Mouse (Mus musculus) liver, adult (tissue): Measurements from ENCODE around the gene Dbh.

Experiments used
- GATA4 ChIP-seq: IDR thresholded peaks from 2 replicates; pipeline ENCODE4 v1.6.1; 2014; ENCODE audit warnings: mild to moderate bottlenecking, low read length; ENCODE audit not compliant: insufficient replicate concordance

Gene Dbh

GRCm38 (mm10) chr2:27154466-27155185 lies 10.4 kb upstream of the Dbh start:
- TF ChIP-seq GATA4, result no peak

GRCm38 (mm10) chr2:27156596-27156995 lies 8.4 kb upstream of the Dbh start:
- no peak for TF ChIP-seq GATA4

DNA sequence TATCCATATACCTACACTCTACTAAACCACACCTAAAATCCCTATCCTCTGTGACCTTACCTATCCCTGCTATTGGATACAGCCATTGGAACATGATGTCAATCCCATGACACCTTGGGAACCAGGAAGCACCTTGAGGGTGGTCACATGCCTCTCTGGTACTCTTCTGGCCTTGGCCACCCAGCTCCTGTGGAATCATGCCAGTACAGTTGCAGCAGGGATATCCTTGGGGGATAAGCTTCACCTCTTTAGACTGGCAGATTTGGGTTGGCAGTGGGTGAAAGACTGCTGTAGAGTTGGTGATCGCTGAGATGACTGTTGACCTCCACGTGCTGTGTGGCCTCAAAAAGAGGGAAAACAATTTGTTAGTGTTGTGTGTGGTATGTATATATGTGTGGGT lies 3.5 kb upstream of the Dbh start:
- no peak for TF ChIP-seq GATA4

DNA sequence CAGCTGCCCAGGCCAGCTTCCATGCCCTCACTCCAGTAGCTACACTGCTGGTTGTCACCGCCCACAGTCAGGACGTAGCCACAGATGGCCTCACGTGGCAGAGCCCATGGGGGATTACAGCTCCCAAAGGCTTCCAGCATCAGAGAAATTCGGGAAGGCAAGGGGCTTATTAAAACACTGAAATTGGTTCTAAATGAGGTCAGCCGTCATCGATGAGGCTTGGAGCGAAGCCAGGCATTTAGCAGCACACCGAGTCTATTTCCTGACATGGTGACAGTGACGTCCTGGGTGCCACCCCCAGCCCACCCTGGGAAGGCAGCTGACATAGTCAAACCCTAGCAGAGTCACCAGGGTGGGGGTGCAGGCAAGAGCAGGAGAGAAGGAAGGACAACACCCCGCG lies 2.4 kb upstream of the Dbh start:
- TF ChIP-seq GATA4, result no peak

DNA sequence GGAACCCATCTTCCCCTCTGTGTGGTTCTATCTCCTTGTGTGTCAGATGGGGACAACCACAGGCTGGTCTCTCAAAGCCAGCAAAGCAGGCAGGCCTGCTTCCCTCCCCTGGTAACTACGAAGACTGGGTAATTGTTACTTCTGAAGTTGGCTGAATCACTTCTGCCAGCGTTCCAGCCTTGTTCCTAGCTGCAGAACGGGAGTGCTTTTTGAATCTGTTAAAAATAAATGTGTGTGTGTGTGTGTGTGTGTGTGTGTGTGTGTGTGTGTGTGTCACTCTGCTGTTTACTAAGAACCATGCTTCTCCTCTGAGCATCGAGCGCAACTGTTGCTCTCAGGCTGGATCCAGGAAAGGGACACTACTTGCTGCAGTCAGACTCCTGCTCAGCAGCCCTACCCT lies 1.2 kb upstream of the Dbh start:
- TF ChIP-seq GATA4, result no peak

- no peak for TF ChIP-seq GATA4
Observed at GRCm38 (mm10) chr2:27166074-27166473, 1.0 kb downstream of the Dbh start.

- TF ChIP-seq GATA4, result no peak
Observed at GRCm38 (mm10) chr2:27166999-27167398, 2.0 kb downstream of the Dbh start.

DNA sequence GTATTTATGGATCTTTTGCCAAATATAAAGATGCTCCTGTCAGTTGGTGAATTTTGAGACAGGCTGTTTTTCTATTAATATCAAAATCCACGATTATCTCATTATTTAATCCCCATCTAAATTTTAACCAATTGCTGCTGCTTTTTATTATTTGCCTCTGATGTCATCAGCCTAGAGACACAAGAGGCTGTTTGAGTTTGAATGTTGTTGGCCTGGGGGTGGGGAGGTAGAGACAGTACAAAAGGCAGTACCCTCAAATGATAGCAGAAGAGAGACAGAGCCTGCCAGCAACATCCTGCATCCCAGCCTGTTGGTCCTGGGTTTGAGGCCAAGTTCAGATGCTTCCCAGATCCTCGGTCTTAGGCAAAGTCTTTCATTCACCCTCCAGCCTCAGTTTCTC lies 9.2 kb downstream of the Dbh start:
- no peak for TF ChIP-seq GATA4

- TF ChIP-seq GATA4, result no peak
Observed at GRCm38 (mm10) chr2:27175696-27176267, 10.7 kb downstream of the Dbh start.

DNA sequence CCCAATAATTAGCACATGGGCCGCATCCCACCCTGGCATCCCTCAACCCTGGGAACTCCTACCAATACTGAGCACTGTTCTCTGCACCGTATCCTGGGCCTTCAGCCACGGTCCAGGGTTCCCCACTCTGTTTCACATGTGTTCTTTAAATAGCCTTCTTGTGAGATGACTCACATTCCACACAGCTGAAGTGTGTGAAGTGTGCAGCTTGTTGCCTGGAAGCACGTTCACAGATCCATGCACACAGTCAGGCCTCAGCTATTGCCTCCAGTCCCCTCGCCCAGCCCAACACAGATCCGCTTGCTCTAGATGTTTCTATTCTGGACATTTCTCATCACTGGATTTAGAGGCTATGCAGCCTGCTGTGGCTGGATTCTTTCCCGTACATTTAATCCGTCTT lies 14.1 kb downstream of the Dbh start:
- no peak for TF ChIP-seq GATA4

DNA sequence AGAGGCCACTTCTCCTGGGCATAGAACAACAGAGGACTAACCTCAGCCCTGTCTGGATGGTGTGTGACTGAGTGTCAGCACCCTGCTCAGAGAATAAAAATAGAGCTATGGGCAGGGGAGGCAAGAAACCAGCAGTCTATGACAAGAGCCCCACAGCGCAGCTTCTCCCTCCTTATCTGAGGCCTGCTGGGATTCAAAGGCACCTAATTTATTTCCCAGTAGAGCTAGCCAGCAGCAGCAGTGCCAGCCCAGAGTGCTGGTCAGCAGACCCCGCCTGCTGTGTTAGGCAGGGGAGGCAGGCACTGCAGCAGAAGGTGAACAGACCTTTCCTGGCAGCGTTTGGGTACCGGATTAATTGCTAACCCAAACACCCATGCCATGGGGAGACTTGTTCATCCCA lies 16.9 kb downstream of the Dbh start:
- no peak for TF ChIP-seq GATA4

DNA sequence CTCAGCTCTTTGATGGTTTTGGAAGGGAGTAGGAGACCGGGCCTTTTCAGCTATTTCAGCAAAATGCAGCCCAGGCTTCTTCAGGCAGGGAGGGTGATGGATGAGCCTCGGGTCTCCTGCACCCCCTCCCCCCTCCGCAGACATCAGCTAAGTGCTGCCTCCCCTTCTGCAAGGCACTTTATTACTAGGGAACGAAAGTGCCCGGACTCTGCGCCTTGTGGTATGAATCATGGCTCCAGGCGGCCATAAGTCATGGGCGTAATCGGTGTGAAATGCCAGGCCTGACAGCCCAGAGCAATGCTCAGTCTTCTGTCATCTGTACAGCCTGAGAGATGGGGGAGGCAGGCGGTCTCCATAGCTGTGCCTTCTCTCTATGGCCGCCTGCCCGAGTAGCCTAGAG lies 18.7 kb downstream of the Dbh start:
- no peak for TF ChIP-seq GATA4

DNA sequence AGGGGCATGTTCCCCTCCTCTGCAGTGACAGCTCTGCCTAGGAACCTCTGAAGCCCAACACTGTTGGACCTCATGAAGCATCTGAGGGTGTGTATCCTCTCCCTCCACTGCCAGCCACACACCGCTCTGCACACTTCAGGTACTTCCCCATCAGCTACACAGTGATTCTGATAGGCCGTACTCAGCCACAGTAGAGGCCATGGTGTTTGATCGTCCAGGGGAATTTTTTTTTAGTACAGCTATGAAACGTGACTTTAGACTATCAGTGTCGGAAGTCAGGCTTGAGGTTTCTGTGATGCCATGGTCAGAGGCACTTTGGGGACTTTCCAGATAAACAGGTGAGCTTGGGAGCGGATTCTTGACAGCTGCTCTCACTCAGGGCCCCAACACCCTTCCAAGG lies 22.5 kb downstream of the Dbh start:
- no peak for TF ChIP-seq GATA4

DNA sequence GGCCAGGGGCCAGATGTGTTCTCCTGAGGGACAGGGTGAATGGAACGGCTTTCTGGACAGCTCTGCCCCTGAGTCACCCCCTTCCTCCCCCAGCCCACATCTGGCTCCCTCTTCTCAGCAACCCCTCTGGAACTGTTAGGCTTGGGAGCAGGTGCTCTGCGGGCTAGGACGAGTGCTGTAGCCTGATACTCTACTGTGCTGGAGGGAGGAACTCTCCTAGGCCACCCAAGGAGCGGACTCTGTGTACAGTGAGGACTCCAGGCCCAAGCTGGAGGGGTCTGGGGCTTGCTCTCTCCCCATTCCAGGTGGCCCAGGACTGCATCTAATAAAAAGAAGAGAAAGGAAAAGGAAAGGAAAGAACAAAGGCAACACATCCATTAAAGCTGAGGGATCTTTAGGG lies 25.0 kb downstream of the Dbh start:
- TF ChIP-seq GATA4, result no peak

DNA sequence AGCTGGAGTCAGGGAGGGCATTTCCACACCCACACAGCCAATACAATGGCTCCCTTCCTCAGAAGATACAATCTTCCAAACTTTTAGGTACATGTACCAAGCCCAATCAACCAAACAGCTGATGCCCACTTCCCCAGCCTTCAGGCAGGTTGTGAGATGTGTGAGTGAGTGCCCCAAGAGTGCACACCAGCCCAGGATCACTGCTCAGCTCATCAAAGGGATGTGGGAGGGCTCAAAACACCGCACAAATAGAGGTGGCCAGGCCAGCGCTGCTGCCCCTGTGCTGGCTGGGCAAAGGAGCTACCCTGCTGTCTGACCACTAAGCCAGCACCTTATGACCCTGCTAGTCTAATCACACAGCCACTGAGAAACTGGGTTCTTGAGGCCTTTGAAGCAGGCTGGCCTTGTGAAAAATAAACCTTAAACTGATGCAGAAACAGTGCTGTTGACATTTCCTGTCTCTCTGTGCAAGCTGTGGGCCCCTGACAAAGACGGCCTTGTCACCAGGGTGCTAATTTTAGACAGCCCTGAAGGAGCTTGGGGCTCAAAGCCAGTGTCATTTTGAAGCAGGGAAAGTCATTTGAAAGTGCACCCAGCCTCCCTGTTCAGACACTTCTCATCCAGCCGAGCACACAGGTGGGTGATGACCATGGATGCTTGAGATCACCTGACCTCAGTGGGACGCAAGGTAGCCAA lies 33.7 kb downstream of the Dbh start:
- no peak for TF ChIP-seq GATA4

DNA sequence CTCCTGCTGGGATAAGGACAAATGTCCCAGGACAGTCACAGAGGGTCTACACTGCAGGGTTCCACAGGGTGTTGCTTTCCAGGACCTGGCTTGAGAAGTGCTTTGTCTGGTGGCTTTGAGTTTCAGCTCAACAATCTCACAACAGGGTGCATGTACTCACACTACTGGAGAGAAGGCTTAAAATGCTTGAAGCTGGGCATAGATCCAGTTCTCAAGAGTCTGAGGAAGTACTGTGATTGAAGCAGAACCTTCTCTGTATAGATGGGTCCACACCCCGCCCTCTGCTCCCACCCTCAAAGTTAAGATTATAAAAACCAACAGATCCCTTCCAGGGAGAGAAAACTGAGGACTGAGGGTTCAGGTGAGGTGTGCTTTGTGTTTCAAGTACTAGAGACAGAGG lies 35.6 kb downstream of the Dbh start:
- no peak for TF ChIP-seq GATA4

GRCm38 (mm10) chr2:27205666-27206065 lies 40.6 kb downstream of the Dbh start:
- TF ChIP-seq GATA4, result no peak

DNA sequence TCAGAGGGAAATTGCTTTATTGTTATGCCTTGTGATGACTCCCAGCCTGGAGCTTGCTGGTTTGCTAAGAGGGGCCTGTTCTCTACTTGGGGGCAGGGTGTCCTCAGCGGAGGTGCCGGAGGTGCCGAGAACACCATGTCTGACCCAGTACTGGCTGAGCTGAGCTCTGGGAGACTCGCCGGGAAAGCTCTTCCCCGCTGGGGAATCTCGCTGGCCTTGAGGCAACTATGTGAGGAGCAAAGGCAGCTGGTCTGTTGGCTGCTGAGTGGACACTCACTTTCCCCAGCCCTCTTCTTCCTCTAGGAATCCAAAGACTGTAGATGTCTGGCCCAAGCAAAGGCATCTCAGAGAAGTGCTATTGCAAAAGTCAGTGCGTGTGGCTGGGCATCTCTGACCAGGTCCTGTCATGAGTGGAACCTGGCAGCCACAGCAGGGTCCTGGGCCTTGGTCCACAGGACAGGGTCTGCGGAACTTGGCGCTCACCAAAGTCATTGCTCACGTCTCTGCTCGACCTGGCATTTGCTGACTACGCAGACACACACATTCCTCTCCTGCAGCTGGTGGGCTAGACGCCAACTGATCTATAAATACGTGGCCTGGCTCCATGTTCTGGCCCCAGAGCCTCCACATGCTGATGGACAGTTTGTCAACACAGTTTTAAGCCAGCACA lies 41.2 kb downstream of the Dbh start:
- TF ChIP-seq GATA4, result no peak
